Mouse (Mus musculus): ENCODE results near the gene Chd5.
A peak's percentile ranks its signal among the peaks of the same experiment; 100 is the strongest.

Chd5 gene

GRCm38 (mm10) chr4:152338419-152339292, at the start of gene Chd5:
Gene Chd5 (plus strand): TSS chr4:152338651.
- DNase-seq (ENCODE audit: low spot score in 2 of 2) = no peak

GRCm38 (mm10) chr4:152290385-152290784, 48.1 kb upstream of the Chd5 start:
- no peak for DNase-seq (ENCODE audit: low spot score in 2 of 2)

- DNase-seq (ENCODE audit: low spot score in 2 of 2) = no peak
Observed at GRCm38 (mm10) chr4:152290991-152291390, 47.5 kb upstream of the Chd5 start.

DNA sequence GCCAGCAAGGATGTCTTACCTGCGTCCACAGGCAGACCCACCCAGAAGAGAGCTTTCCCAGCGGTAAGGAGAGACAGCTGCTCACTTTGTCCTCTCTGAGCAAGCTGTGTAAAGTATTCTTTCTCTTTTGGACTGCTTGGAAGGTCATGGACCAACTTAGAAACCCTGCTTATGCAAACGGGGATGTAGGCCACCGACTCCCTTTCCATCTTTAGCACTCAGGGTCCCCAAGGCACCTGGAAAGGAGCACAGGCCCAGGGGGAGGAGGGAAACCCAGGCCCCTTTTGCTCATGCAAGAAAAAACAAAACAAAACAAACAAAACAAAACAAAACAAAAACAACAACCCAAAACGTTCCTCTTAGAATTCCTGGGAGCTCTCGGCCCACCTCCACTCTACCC, 46.9 kb upstream of the Chd5 start, which contains the start of gene Hes3:
Hes3 (minus strand) TSS at position 101 of the 400 bp plus-strand sequence.
- DNase-seq (ENCODE audit: low spot score in 2 of 2) = no peak

GRCm38 (mm10) chr4:152292102-152292765, 46.2 kb upstream of the Chd5 start:
- no peak for DNase-seq (ENCODE audit: low spot score in 2 of 2)

GRCm38 (mm10) chr4:152294188-152294929, 44.1 kb upstream of the Chd5 start:
- no peak for DNase-seq (ENCODE audit: low spot score in 2 of 2)

DNA sequence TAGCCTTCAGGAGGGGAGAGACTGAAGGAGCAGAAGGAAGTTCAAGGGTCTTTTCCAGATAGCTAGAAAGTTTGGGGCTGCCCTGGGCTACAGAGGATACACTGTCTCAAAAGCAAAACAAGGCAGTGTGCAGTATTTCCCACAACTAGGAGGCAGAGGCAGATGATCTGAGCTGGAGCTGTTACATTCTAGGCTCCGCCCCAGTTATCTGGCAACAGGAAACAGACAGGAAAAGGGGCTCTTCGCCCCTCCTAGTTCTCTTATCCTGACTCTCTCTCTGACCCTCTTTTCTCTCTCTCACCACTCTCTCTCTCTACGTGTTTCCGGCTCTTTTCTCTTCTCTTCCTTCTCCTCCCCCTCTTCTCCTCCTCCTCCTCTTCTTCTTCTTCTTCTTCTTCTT, 42.5 kb upstream of the Chd5 start:
- DNase-seq (ENCODE audit: low spot score in 2 of 2) = no peak

- DNase-seq (ENCODE audit: low spot score in 2 of 2) = no peak
Observed at GRCm38 (mm10) chr4:152296371-152296770, 42.1 kb upstream of the Chd5 start.

- DNase-seq (ENCODE audit: low spot score in 2 of 2) = peak; percentile 99 to 100
Observed at GRCm38 (mm10) chr4:152296874-152297861, 41.3 kb upstream of the Chd5 start, which contains the start of gene Icmt. Gene Icmt (plus strand): TSS chr4:152297227.

DNA sequence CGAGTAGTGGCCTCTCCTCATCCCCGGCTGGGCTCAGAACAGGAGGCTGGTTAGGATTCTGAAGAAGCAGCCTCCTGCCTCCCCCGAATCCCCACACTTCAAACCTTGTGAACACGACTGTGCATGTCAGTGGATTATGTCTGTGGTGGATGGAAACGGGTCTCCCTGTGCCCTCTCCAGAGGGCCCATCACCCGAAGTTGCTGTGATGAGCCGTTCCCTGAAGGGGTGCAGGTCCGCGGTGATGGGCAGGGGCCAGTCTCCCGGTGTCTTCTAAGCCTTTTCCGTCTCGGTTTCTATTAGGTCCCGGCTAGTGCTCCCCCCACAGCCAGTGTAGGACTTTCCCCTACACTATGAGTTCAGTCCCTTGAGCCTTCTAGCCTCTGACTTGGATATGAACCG, 39.6 kb upstream of the Chd5 start:
- DNase-seq (ENCODE audit: low spot score in 2 of 2) = no peak

GRCm38 (mm10) chr4:152300375-152300774, 38.1 kb upstream of the Chd5 start:
- DNase-seq (ENCODE audit: low spot score in 2 of 2) = no peak

DNA sequence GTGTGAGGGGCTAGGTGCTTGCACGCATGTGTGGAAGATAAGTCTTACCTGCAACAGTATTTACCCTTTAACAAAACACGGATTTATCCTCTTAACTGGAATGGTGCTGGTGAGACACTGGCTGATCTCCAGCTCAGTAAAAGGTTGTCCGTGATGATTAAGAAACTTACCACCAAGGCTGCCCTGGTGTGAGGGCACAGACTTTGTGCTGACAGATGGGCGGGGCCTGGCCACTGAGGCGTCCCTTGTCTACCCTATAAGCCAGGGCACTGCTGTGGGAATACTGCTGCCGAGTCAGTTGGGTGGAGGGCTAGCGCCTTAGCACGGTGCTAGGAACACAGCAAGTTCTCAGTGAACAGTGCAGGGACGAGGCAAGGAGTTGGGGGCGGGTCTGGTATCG, 36.4 kb upstream of the Chd5 start:
- DNase-seq (ENCODE audit: low spot score in 2 of 2) = no peak

DNA sequence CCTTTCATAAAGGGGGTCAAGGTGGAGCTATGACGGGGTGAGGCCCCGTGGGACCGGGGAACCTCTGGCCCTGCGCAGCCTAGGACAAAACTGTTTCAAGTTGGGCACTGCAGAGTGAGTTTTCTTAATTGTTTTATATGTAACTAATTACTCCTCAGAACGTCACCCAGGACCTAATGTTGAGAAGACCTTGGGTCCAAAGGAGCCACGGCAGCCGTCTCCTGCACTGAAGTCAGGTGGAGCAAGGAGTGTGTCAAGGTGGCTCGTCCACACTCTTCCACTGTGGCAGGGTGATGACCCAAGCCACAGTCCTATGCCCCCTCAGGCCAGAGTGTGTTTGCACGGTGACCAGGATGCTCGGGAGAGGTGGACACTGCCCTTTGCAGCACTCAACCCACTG, 35.3 kb upstream of the Chd5 start:
- no peak for DNase-seq (ENCODE audit: low spot score in 2 of 2)

GRCm38 (mm10) chr4:152304685-152305084, 33.8 kb upstream of the Chd5 start:
- no peak for DNase-seq (ENCODE audit: low spot score in 2 of 2)

GRCm38 (mm10) chr4:152305991-152306390, 32.5 kb upstream of the Chd5 start:
- DNase-seq (ENCODE audit: low spot score in 2 of 2) = no peak

DNA sequence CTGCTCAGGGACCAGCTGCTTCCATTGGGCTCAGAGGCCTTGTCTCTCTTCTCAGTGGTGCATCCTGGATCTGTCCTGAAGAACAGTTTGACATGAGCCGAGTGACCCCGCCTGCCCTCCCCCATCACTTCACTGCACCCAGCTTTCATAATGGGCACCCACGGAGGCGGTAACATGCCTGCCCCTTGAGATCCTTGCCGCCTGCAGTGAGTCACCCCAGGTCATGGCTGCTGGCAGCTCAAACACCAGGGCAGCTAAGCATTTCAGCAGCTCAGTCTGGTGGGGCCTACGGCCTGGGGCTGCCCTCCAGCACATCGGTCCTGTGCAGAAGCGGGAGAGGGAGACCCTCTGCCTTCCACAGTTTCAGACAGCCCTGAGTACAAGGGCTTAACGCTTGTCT, 30.9 kb upstream of the Chd5 start:
- no peak for DNase-seq (ENCODE audit: low spot score in 2 of 2)

DNA sequence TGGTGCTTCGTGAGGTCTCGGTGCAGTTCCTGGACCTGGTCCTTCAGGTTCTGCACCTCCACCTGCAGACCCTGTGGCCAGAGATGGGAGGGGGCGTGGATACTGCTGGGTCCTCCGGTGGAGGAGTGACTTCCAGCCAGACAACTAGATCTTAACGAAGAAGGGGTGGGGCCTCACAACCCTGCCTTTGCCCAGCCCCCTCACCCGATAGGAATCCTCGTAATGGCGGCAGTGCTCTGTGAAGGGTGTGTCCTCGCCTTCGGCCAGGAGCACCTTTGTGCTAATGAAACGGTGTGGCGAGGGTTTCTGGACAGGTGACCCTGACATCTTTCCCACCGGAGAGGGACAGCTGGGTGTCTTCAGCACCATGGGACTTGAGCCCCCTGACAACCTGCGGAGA, 26.3 kb upstream of the Chd5 start:
- no peak for DNase-seq (ENCODE audit: low spot score in 2 of 2)

- no peak for DNase-seq (ENCODE audit: low spot score in 2 of 2)
Observed at GRCm38 (mm10) chr4:152313211-152313632, 25.2 kb upstream of the Chd5 start.

- DNase-seq (ENCODE audit: low spot score in 2 of 2) = no peak
Observed at GRCm38 (mm10) chr4:152313934-152314333, 24.5 kb upstream of the Chd5 start.

DNA sequence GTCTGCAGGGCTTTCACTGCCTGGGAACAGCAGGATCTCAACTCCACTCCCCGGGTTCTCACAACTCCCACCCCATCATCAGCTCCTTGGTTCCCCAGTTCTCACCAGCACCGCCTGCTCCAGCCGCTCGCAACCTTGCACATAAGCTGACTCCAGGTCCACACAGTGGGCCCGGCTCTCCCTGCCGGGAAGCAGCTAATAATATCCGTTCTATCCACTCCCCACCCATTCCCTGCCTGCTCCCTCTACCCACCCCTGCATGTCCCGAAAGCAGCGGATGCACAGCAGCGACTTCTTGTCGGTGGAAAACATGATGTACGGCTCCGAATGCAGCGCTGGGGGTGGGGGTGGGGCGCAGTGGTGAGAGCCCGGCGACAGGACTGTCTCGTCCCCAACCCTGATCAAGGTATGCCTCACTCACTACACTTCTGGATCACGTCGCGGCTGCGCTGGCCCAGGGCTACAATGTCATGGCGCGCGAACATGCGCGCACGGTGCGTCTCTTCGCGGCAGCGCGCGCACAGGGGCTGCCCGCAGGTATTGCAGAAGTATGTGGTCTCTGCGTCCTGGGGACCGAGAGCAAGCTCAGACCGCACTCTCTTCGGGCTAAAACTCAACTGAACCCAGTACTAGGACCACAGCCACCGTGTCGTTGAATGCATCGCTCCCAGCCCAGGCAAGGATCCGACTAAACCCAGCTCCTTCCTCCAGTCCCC, 22.8 kb upstream of the Chd5 start:
- no peak for DNase-seq (ENCODE audit: low spot score in 2 of 2)
